Mouse (Mus musculus): ENCODE data around the gene Itpr1.

DNA sequence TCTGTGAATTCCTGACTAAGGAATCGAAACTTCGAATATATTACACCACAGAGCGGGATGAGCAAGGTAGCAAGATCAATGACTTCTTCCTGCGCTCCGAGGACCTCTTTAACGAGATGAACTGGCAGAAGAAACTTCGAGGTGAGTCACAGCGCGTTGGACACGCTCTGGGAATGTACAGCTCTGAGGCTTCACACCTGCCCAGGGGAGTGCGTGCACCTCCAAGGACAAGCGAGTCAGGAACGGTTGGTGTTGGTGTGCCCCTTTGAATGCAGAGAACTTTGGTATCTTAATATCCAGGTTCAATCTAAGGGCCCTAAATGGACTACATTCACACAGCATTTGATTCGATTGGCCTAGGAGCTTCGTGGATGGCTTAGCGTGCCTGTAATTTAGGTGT, 280.9 kb downstream of the Itpr1 start:
- TF ChIP-seq CTCF (IDR thresholded peaks at IDR 0.05; ENCODE audit: extremely low read depth, insufficient read length, insufficient replicate concordance, low read depth, low read length) = no peak
- no peak for TF ChIP-seq POLR2A (IDR thresholded peaks at IDR 0.05; ENCODE audit: low read depth, low read length)
